9 mouse cellular contexts compared by ENCODE assay signal in the genomic region with DNA sequence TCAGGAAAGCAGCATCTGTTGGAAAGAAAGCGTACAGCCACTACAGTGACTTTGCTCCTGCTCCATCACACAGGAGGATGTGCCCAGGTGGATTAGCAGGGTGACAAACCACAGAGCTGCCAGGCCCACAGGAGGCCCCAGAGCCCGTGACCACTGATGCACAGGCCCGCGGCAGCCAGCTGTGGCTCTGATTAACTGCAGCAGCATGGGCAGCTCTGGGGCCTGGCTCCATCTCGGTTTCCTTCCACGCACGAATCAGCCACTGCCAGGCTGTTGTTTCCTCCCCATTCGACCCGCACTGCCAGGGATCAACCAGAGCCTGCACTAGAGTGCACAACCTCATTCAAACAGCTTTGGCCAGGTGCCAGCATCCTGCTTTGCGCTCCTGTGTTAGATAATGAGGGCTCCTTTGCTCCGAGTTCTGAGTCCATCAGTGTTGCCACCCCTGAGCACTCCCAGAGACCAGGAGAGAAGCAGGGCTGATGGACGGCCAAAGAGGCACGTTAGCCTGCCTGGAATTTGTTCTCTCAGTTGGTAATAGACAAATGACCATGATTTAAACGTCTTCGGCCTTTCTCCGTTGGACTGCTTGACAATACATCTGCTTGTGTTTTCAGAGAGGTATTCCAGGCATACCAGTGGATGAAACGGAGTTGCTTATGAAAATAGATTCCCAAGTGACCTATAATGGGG.
DNase-seq lines count a peak whose midpoint lies in the region; ATAC-seq and TF ChIP-seq lines count a peak whose summit lies in the region.
"Had no signal": no experiment of that assay in that cellular context is flagged by ENCODE, and none has a peak within 500 bp of the region (broad histone marks: within the 10 kb centered on the region; RNA-seq: fewer than 3 reads in every experiment).

No protein-coding gene starts in this region.

- peak; percentile 62; the same call in 1 of the 2 replicates for ATAC-seq in heart, embryonic 14.5 days (ENCODE audit: insufficient number of reproducible peaks, insufficient read depth, low FRiP score, low read depth)
- no peak; the same call in 1 of the 2 replicates for ATAC-seq in kidney, postnatal 0 days (replicated peaks; ENCODE audit: low FRiP score, low read depth)
- peak; percentile 30; the same call in 1 of the 2 replicates for ATAC-seq in lung, postnatal 0 days
- no peak for ATAC-seq in erythroid progenitor cell, adult 5-6 weeks (replicated peaks; ENCODE audit: low FRiP score, poor library complexity, severe bottlenecking)

- no peak overlapping the region for H3K4me3 ChIP-seq in heart, embryonic 14.5 days (ENCODE audit: control insufficient read depth in 1 of 2, insufficient read depth in 1 of 2, low read depth in 1 of 2, low read length in 2 of 2)
- H3K4me3 ChIP-seq in kidney, postnatal 0 days (replicated peaks; ENCODE audit: low read depth, low read length) = no peak overlapping the region
- no peak overlapping the region for H3K4me3 ChIP-seq in lung, postnatal 0 days (ENCODE audit: low read depth, low read length)

- no peaks in the 10 kb centered on the region for H3K27me3 ChIP-seq in heart, embryonic 14.5 days (ENCODE audit: control insufficient read depth, insufficient read depth, low read length)
- H3K27me3 ChIP-seq in kidney, postnatal 0 days (ENCODE audit: insufficient read depth, low read length) = no peaks in the 10 kb centered on the region
- no peaks in the 10 kb centered on the region for H3K27me3 ChIP-seq in lung, postnatal 0 days (replicated peaks; ENCODE audit: insufficient read depth, low read length)

- no peaks in the 10 kb centered on the region for H3K36me3 ChIP-seq in heart, embryonic 14.5 days (ENCODE audit: control insufficient read depth, insufficient read depth, low read length)
- no peaks in the 10 kb centered on the region for H3K36me3 ChIP-seq in kidney, postnatal 0 days (ENCODE audit: insufficient read depth, low read length)
- no peaks in the 10 kb centered on the region for H3K36me3 ChIP-seq in lung, postnatal 0 days (ENCODE audit: insufficient read depth, low read length)

- H3K9me3 ChIP-seq in heart, embryonic 14.5 days (ENCODE audit: control insufficient read depth, low read length) = no peaks in the 10 kb centered on the region
- H3K9me3 ChIP-seq in kidney, postnatal 0 days (replicated peaks; ENCODE audit: low read length) = no peaks in the 10 kb centered on the region
- H3K9me3 ChIP-seq in lung, postnatal 0 days (ENCODE audit: low read length) = no peaks in the 10 kb centered on the region

- peaks cover 10 to 12% of the 10 kb centered on the region in 2 experiments; a peak in 3 of 4 replicates for H3K4me1 ChIP-seq in heart, embryonic 14.5 days (ENCODE audit: control insufficient read depth in 2 of 2, insufficient read depth in 2 of 2, low read length in 2 of 2)
- H3K4me1 ChIP-seq in kidney, postnatal 0 days (replicated peaks; ENCODE audit: insufficient read depth, low read length) = no peaks in the 10 kb centered on the region
- H3K4me1 ChIP-seq in lung, postnatal 0 days (ENCODE audit: insufficient read depth, low read depth, low read length) = no peaks in the 10 kb centered on the region

- no peak overlapping the region for H3K9ac ChIP-seq in heart, embryonic 14.5 days (ENCODE audit: low read length)
- H3K9ac ChIP-seq in kidney, postnatal 0 days (ENCODE audit: low read depth, low read length) = no peak overlapping the region
- H3K9ac ChIP-seq in lung, postnatal 0 days (replicated peaks; ENCODE audit: low read depth) = no peak overlapping the region
- H3K9ac ChIP-seq: liver, embryonic 14.5 days had no signal

- no peak for TF ChIP-seq EP300 in lung, postnatal 0 days (IDR thresholded peaks at IDR 0.05)

- peak overlapping the region; percentile 49 for H3K4me2 ChIP-seq in heart, embryonic 14.5 days (ENCODE audit: low read length)
- no peak overlapping the region for H3K4me2 ChIP-seq in kidney, postnatal 0 days (ENCODE audit: low read length)
- H3K4me2 ChIP-seq in lung, postnatal 0 days (replicated peaks; ENCODE audit: low read depth, low read length) = no peak overlapping the region

- DNase-seq in urinary bladder, postnatal 14 days (ENCODE audit: low spot score) = peak; percentile 35
- DNase-seq in urinary bladder, adult 2 months (ENCODE audit: low spot score) = no peak
- peak; percentile 53 for DNase-seq in embryo, embryonic 10.5 days (ENCODE audit: low spot score)
- DNase-seq in kidney, postnatal 0 days (ENCODE audit: low spot score) = peak; percentile 47
- peak; percentile 30 for DNase-seq in lung, postnatal 0 days (ENCODE audit: low spot score)
- peak; percentile 74 to 80 for DNase-seq in right cerebral cortex, postnatal 10 days (ENCODE audit: low spot score in 2 of 2)

- no peak overlapping the region for H3K27ac ChIP-seq in heart, embryonic 14.5 days (replicated peaks in 1 of 2; ENCODE audit: control insufficient read depth in 1 of 2, insufficient read depth in 1 of 2, low read depth in 2 of 2, low read length in 2 of 2)
- no peak overlapping the region for H3K27ac ChIP-seq in kidney, postnatal 0 days
- H3K27ac ChIP-seq in lung, postnatal 0 days (ENCODE audit: low read length) = no peak overlapping the region
- H3K27ac ChIP-seq: liver, embryonic 14.5 days had no signal

- 24% methylated on average over 17 of the region's 17 CpGs for WGBS in heart, embryonic 14.5 days
- WGBS in kidney, postnatal 0 days = 33% methylated on average over 17 of the region's 17 CpGs
- 42% methylated on average over 17 of the region's 17 CpGs for WGBS in lung, postnatal 0 days

- no peak for TF ChIP-seq CTCF in kidney, postnatal 0 days (IDR thresholded peaks at IDR 0.05; ENCODE audit: low read depth)
- no peak for TF ChIP-seq CTCF in lung, postnatal 0 days (IDR thresholded peaks at IDR 0.05)

Comparison
In these comparisons a context has a peak if more than half of its experiments do, and no peak if none do; other contexts are left out.
1. ATAC-seq: peak in heart, embryonic 14.5 days (single experiment) and lung, postnatal 0 days (single experiment); none in kidney, postnatal 0 days (single experiment) and erythroid progenitor cell, adult 5-6 weeks (single experiment).